Mouse (Mus musculus) retina, postnatal 7 days (tissue): Measurements from ENCODE around the gene Rassf10.
"Not testable (repeated sequence)": the region's sequence is repeated elsewhere in the genome, so short reads cannot be mapped to it uniquely, and the experiment has no call there.

Experiments
- DNase-seq: peaks from one replicate; pipeline ENCODE4 v3.0.0-alpha.2; 2012; ENCODE audit warnings: low read depth, low spot score

Rassf10 gene

DNA sequence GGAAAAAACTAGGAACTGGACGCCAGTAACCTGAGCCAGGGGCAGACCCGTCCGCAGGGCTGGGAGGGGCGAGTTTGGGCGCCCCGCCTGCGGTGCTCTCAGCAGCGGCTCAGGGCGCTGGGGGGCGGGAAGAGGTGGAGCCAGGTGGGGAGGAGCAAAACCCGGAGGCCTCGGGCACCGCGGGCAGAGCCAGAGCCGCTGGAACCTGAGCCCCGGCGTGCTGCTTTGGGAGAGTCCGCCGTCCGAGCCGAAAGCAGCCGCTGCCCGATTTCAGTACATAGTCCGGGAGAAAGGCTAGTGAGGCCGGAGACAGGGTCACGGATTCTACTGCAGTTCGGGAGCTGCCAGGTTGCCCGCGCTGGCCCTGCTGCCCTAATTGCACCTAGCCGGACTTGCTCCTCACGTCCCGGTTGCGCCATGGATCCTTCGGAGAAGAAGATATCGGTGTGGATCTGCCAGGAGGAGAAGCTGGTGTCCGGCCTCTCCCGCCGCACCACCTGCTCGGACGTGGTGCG is at the start of gene Rassf10:
Gene Rassf10 (plus strand): TSS at position 186 of the 515 bp plus-strand sequence.
- DNase-seq = no peak

DNA sequence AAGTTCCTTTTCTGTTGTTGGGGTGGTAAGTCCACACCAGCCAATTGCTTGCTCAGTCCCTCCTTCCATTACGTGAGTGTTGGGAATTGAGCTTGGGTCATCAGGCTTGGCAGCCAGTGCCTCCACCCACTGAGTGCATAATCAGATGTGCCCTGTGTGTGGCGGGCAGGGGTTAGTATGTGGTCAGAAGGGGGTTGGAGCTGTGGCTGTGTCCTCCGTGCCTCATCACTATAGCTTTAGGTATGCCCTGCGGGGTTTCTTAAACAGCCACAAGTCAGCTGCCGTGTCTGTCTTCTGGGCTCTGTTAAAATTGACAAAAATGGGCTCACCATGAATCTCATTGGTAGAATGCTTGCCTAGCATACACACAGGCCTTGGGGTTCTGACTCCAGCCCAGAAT is 46.9 kb upstream of the Rassf10 start:
- no peak for DNase-seq

DNA sequence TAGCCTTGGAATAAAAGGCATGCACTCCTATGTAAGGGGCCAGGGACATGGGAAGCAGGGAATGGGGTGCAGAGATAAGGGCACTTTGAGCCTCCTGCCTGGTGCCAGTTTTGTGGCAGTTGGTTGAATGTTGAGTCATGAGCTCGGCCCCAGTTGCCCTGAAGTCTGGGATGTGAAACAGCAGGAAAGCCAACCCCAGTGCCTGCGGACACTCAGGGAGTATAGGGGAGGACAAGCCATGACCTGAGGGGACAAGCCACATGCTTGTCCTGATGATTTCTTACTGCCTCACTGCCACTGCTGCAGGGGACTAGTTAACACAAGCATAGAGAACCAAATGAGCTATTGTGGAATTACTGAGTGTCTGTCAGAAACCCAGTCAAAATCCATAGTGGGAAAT is 46.3 kb upstream of the Rassf10 start:
- no peak for DNase-seq

GRCm38 (mm10) chr7:112909164-112909563 is 44.6 kb upstream of the Rassf10 start:
- DNase-seq = no peak

- no peak for DNase-seq
Observed at GRCm38 (mm10) chr7:112912969-112913368, 40.8 kb upstream of the Rassf10 start.

- no peak for DNase-seq
Observed at GRCm38 (mm10) chr7:112915571-112915970, 38.2 kb upstream of the Rassf10 start.

DNA sequence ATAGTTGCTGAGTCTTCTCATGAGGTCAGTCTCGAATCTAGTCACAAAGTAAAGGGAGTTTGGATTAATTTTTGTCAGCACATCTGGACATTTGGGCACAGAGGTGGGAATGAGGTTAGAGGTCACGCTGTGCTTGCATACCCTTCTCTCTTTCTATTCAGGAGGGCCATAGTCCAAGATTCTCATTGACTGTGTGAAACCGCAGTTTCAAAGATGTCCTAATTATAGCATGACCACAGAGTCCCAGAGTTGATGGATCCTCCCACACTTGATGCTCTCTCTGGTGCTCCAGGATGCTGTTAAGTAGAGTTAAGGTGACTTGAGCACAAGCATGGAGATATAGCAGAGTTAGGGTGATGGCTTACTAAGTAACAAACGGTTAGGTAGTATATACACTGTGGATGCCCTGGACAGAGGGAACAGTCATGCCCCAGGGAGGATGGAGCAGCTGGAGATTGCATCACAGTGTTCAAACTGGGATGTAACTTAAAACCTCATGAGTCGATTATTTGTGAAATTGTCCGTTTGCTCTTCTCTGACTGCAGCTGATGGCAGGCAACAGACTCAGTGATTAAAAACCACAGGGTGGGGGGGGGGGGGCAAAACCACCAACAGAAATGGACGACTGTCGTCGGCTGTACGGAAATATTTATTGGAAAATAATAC is 36.0 kb upstream of the Rassf10 start:
- DNase-seq = no peak

DNA sequence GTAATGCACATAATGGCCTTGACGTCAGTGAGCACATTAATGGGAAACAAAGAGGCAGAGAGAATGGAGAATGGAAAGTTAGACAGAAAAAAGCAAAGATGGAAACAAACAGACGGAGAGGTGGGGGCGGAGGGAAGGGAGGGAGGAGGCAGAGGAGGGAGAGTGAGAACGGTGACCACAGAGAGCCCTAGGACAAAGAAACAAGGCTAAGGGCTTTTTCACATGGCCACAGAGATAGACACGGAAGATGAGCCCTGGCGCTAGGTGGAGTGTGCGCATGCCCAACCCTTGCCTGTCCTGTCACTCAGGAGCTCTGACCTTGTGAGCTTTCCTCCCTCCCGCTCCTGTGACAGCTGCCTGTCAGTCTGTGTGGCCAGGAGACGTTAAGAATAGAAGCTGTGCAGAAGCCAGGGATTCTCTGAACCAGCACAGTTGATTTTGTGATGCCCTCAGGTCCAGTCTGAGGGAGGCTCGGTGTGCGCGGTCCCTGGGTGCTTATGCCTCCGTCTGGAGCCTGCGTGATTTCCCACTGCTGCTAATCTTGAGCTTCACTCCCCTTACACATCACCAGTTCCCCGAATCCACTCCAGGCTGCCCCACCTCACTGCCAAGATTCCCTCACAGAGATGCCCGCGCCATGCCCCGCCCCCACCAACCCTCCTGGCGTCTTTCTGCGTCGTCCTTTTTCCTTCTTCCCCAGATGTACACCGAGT is 35.3 kb upstream of the Rassf10 start:
- no peak for DNase-seq

GRCm38 (mm10) chr7:112919845-112920244 is 33.9 kb upstream of the Rassf10 start:
- DNase-seq = peak; percentile 51

DNA sequence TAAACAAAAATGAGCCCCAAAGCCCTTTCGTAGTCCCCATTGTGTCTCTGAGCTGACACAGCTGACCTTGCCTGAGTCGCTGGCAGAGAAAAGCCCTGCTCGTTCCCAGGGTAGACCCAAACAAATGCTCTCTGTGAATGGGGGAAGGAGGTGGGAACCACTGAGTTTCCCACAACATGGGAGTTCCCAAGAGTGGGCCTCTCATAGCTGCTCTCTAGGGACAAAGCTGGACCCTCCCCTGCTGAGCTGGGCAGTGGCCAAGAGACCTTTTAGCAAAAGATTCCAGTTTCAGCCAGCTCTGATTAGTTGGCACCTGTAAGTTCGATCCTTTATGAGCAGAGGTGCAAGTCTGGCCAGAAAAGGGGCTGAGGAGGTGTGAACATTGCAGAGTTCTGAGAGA is 31.0 kb upstream of the Rassf10 start:
- no peak for DNase-seq

GRCm38 (mm10) chr7:112923712-112924111 is 30.1 kb upstream of the Rassf10 start:
- no peak for DNase-seq

GRCm38 (mm10) chr7:112930669-112931068 is 23.1 kb upstream of the Rassf10 start:
- no peak for DNase-seq

DNA sequence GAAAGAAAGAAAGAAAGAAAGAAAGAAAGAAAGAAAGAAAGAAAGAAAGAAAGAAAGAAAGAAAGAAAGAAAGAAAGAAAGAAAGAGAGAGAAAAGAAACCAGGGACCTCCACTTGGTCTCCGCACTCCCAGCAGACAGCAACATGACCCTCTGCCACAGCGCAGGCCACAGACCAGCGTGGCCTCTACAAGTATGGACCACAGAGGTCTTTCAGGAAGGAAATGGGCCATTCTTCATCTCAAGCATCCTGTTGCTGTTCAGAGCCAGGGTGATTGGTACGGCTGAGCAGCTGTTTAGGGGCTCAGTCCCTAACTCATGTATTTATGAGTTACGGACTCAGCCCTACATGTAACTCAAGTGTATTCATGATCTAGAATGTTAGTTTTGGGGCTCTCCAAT is 17.9 kb upstream of the Rassf10 start:
- DNase-seq = not testable (repeated sequence)

DNA sequence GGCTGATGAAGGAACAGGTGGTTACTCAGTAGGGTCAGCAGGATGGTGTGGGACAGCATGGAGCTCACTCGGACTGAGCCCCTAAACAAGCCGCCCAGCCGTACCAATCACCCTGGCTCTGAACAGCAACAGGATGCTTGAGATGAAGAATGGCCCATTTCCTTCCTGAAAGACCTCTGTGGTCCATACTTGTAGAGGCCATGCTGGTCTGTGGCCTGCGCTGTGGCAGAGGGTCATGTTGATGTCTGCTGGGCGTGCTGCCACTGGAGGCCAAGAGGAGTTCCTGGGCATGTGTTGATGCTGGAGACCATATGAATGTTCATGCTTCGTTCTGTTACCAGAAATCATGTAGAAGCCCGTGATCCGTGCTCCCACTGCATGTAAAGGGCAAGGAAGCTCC is 16.7 kb upstream of the Rassf10 start:
- no peak for DNase-seq

- no peak for DNase-seq
Observed at GRCm38 (mm10) chr7:112938959-112939358, 14.8 kb upstream of the Rassf10 start.

DNA sequence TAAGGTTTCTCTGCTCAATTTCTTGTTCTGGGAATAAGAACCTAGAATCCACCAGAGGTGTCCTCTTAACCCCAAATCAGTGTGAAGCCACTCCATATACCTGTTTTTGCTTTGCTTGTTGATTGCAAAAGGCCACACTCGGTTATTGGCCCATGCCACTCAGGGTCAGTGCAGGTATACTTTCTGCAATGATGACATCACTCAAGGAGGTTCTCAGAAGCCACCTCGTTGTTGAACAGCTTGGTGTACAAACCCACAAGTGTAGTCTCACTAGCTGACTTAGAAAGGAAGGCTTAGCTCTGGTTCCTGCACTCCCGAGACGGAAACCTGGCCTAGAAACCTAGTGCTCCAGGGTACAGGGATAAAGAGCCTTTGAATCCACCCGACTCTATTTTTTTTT is 11.2 kb upstream of the Rassf10 start:
- no peak for DNase-seq

GRCm38 (mm10) chr7:112943056-112943455 is 10.7 kb upstream of the Rassf10 start:
- no peak for DNase-seq

GRCm38 (mm10) chr7:112946706-112947105 is 7.1 kb upstream of the Rassf10 start:
- DNase-seq = no peak

DNA sequence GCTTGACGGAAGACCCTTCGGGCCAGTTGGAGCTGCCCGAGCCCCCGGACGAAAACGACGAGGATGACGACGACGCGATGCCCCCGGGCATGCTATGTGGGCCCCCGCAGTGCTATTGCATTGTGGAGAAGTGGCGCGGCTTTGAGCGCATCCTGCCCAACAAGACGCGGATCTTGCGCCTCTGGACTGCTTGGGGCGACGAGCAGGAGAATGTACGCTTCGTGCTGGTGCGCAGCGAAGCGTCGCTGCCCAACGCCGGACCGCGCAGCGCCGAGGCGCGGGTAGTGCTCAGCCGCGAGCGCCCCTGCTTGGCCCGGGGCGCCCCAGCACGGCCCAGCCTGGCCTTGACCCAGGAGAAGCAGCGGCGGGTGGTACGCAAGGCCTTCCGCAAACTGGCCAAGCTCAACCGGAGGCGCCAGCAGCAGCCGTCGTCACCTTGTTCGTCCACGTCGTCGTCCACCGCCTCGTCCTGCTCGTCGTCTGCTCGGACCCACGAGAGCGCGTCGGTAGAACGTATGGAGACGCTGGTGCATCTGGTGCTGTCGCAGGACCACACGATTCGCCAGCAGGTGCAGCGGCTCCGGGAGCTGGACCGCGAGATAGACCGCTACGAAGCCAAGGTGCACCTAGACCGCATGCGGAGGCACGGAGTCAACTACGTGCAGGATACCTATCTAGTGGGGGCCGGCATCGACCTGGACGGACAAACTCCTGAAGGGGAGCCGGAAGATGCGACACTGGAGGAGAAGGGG is 765 bp downstream of the Rassf10 start:
- no peak for DNase-seq

DNA sequence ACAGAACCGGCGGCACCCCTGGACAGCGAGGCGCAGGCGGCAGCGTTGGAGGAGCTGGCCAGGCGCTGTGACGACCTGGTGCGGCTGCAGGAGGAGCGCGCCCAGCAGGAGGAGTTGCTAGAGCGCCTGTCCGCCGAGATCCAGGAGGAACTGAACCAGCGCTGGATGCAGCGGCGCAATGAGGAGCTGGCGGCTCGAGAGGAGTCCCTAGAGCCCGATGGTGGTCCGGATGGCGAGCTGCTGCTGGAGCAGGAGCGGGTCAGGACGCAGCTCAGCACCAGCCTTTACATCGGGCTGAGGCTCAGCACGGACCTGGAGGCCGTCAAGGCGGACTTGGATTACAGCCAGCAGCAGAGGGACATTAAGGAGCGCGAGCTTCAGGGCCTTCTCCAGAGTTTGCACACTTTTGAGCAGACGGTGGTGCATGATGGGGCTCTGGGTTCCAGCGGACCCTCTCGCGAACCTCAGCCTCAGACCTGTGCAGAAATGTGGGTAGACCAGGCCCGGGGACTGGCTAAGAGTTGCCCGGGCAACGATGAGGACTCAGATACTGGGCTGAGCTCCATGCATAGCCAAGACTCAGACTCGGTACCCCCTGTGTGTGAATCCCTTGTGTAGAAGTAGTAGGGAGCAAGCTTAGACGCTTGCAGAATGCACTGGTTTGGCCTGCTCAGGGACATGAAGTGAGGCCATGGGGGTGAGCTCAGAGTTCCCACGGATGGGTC is 1.5 kb downstream of the Rassf10 start:
- DNase-seq = no peak

- no peak for DNase-seq
Observed at GRCm38 (mm10) chr7:112955955-112956354, 2.2 kb downstream of the Rassf10 start.

- DNase-seq = no peak
Observed at GRCm38 (mm10) chr7:112956961-112957360, 3.2 kb downstream of the Rassf10 start.
